Mouse (Mus musculus) mouse embryonic stem cell (cell line): Measurements from ENCODE around the gene Cep104.

Experiments used
- in situ Hi-C, 2 experiments: fragments of 300-500 bp; cut with MboI; formaldehyde crosslinking; loops; 1 replicate in 1 of 2; 3 replicates in 1 of 2; pipeline ENCODE4 v1.14.3; 2019 to 2020; ENCODE audit warnings: low sequenced_read_pairs in 2 of 2, low pct_unique_long_range_greater_than_20kb in 1 of 2, mixed read lengths in 1 of 2; ENCODE audit not compliant: unreplicated experiment in 1 of 2

The Cep104 gene

GRCm38 (mm10) chr4:153975768-153976167, 774 bp downstream of the Cep104 start:
- in situ Hi-C loops = no loop called here

- in situ Hi-C loops = no loop called here
These were observed 4.2 kb downstream of the Cep104 start for GRCm38 (mm10) chr4:153979243-153979642.

- in situ Hi-C loops = no loop called here
These were observed 5.5 kb downstream of the Cep104 start for GRCm38 (mm10) chr4:153980470-153980869.

- in situ Hi-C loops = no loop called here
These were observed 17.7 kb downstream of the Cep104 start for GRCm38 (mm10) chr4:153992715-153993114.

- in situ Hi-C loops = no loop called here
These were observed 18.5 kb downstream of the Cep104 start for GRCm38 (mm10) chr4:153993505-153993904.

GRCm38 (mm10) chr4:154005488-154005887, 30.5 kb downstream of the Cep104 start:
- in situ Hi-C loops = no loop called here

- in situ Hi-C loops = no loop called here
These were observed 31.3 kb downstream of the Cep104 start for GRCm38 (mm10) chr4:154006264-154006663.

- in situ Hi-C loops = no loop called here
These were observed 32.8 kb downstream of the Cep104 start for GRCm38 (mm10) chr4:154007759-154008158.

- in situ Hi-C loops = no loop called here
These were observed 36.1 kb downstream of the Cep104 start for GRCm38 (mm10) chr4:154010907-154011645.

- in situ Hi-C loops = no loop called here
These were observed 36.7 kb downstream of the Cep104 start, which contains the start of gene Lrrc47 for GRCm38 (mm10) chr4:154011646-154012089. TSS of gene Lrrc47 (plus strand) at chr4:154011731.

- in situ Hi-C loops = no loop called here
These were observed 37.3 kb downstream of the Cep104 start for GRCm38 (mm10) chr4:154012132-154012882.

- in situ Hi-C loops = no loop called here
These were observed 40.5 kb downstream of the Cep104 start for GRCm38 (mm10) chr4:154015476-154015875.

GRCm38 (mm10) chr4:154019571-154019970, 44.6 kb downstream of the Cep104 start:
- in situ Hi-C loops = no loop called here

GRCm38 (mm10) chr4:154021432-154021831, 46.4 kb downstream of the Cep104 start:
- in situ Hi-C loops = no loop called here

- in situ Hi-C loops = no loop called here
These were observed 47.4 kb downstream of the Cep104 start for GRCm38 (mm10) chr4:154022407-154022806.

GRCm38 (mm10) chr4:154022844-154023243, 47.9 kb downstream of the Cep104 start:
- in situ Hi-C loops = no loop called here

GRCm38 (mm10) chr4:154023754-154024601, 49.0 kb downstream of the Cep104 start:
- in situ Hi-C loops = no loop called here

GRCm38 (mm10) chr4:154024729-154025521, 49.9 kb downstream of the Cep104 start:
- in situ Hi-C loops = no loop called here
